Mouse (Mus musculus) retina, embryonic 14.5 days (tissue): ENCODE data around the gene Usp29.

ENCODE experiments used
- DNase-seq: peaks from one replicate; pipeline ENCODE4 v3.0.0-alpha.2; 2015; ENCODE audit warnings: low spot score

Gene Usp29

DNA sequence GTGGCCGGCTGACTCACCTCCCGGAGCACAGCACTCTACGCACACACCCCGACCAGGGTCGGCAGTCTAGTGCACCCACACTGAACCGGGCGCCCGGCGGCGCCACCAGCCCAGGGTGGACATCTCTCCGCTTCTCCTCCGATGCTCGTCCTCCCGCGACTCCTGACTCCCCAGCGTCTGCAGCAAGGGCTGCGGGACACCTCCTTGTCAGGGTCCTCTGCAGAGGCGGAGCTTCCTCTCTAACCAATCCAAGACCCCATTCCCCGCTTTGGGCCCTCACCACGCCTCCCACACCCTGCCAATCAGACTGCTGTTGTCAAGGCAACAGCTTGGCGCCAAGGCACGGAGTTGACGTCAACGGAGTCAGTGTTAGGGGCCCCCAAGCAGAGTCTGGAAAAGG is at the start of gene Usp29, which contains the start of gene Peg3:
Gene Usp29, plus strand, starts transcription at position 338 of the 400 bp plus-strand sequence.
Gene Peg3, minus strand, starts transcription at position 191 of the 400 bp plus-strand sequence.
- DNase-seq, result peak; percentile 86

DNA sequence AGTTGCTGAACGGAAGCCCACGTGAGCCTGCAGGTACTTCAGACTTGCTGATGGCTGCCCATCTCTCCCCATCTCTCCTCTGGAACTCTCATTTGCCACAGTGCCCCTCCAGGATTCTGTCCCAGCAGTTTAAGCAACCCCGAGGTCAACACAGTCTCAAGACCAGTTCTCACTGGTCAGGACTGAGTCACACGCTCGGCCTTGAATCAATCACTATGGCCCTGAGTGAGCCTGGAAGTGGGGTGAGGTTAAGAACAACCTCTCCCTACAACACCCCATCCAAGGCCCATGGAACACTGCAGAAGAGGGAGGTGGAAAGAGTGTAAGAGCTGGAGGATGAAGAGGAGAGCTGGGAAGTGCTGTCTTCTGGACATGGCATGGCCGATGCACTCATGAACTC is 44.9 kb upstream of the Usp29 start:
- no peak for DNase-seq

GRCm38 (mm10) chr7:6696241-6697045 is 33.9 kb upstream of the Usp29 start, which contains the start of gene Zim1:
TSS of gene Zim1 (minus strand) at chr7:6696450.
- DNase-seq, result peak; percentile 90

DNA sequence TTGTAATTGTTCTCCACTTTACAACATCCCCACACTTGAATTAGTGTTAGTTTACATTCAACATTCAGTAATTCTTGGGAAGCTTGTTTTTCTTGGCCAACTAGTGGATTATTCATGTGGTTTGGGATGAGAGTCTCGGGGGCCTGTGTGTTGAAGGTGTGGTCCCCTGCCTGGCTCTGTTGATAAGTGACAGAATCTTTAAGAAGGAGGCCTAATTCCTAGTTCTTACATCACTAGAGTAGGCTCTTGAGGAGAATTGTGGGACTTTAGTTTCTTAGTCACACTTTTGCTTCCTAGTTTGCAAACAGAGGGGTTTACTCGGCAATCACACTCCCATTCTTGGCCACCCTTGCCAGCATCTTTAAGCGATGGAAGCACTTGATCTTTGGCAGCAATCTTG is 31.1 kb upstream of the Usp29 start:
- no peak for DNase-seq

DNA sequence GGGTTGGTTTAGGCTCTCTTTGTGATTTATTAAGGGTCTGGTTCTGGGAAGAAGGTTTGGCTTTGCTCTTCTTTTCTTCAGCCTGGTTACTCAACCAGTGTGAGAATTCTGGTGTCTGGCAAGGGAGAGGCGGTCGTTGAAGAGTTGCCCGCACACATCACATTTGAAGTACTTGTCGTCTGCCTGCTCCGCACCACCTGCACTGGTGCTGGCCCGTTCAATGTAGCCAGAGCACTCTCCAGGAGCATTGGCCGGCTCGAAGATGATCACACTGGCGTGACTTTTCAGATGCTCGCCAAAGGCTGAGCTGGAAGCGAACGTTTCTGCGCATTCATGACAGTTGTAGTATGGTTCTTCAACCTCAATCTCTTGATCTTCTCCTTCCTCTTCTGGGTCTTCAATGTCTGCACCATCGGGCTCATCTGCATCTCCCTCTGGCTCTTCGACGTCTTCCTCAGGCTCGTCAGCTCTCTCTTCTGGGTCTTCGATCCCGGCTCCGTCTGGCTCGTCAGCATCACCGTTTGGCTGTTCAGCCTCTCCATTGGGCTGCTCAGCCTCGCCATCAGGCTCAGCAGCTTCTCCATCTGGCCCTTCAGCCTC is 22.9 kb upstream of the Usp29 start:
- DNase-seq, result no peak

- DNase-seq, result no peak
These were observed 21.8 kb upstream of the Usp29 start for GRCm38 (mm10) chr7:6708451-6709180.

DNA sequence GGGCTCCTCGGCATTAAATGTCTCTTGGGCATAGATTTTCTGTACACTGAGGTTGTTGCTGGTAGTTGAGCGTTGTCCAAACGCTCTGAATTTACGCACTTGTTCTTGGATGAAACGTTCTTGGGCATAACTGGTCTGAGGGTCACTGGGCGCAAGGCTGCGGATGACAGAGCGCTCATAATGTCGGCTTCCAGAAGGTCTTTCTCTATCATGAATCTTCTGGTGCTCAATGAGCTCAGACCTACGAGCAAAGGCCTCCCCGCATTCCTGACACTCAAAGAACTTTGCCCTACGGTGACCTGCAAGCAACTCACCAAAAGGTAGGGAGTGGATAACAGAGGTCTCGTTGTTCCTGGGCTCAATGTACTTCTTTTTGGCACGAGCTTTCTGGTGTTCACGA is 21.0 kb upstream of the Usp29 start:
- DNase-seq, result no peak

- DNase-seq, result peak; percentile 90
These were observed 2.8 kb upstream of the Usp29 start for GRCm38 (mm10) chr7:6727351-6728121.

DNA sequence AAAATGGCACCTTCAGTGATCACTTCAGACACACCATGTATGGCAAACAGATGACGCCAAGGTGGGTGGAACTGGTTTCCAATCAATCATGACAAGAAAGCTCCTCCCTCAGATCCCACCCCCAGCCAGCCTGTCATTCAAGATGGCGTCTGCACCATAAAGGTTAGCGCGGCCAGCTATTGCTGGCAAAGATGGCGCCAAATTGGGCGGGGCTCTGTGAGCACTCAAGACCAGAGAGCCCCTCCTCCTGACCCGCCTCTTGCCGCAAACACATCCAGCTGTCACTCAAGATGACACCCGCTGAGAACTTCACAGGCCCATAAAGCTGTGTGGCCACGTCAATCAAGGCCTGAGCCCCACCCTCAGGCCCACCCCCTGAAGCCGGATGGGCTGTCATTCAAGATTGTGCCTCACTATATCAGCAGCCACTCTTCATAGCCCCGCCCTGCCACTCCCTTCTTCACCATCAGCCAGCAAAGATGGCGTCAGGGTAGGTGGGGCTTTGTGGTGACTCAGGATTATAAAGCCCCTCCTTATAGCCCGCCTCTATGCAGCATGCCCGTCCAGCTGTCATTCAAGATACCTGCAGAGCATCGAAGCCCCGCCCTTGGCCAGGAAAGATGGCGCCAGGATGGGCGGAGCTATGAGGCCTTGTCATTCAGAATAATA is 2.0 kb upstream of the Usp29 start:
- peak; percentile 93 for DNase-seq

GRCm38 (mm10) chr7:6729061-6729817 is 1.1 kb upstream of the Usp29 start:
- DNase-seq, result peak; percentile 92

GRCm38 (mm10) chr7:6730801-6731200 is 423 bp downstream of the Usp29 start:
- peak; percentile 45 for DNase-seq

GRCm38 (mm10) chr7:6731373-6731772 is 995 bp downstream of the Usp29 start:
- no peak for DNase-seq

- no peak for DNase-seq
These were observed 1.6 kb downstream of the Usp29 start for GRCm38 (mm10) chr7:6731930-6732329.

GRCm38 (mm10) chr7:6736060-6736459 is 5.7 kb downstream of the Usp29 start:
- no peak for DNase-seq

- DNase-seq, result no peak
These were observed 14.0 kb downstream of the Usp29 start for GRCm38 (mm10) chr7:6744281-6744904.

GRCm38 (mm10) chr7:6749196-6749595 is 18.8 kb downstream of the Usp29 start:
- DNase-seq, result peak; percentile 69

- peak; percentile 66 for DNase-seq
These were observed 23.1 kb downstream of the Usp29 start for GRCm38 (mm10) chr7:6753440-6753839.

DNA sequence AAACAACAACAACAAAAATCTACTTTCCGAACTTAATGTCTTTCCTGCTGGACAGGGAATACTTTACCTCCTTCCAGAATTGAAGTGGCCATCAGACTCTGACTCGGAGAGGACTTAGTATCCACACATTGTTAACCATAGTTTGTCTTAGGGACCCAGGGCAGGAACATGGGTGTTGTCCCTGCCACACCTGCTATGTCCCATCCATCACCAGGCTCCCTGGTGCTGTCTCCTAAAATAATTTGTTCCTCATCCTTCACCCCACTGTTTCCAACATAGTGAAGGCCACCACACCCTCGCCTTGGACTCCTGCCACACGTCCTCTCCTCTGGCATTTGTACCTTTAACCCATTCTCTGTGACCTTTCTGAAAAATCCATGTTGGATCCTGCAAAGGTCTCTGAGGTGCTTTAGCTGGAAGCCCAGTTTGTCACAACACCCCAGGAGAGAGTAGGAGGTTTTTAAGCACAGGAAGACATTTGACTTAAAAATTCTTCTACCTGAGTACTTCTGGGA is 26.5 kb downstream of the Usp29 start:
- no peak for DNase-seq

GRCm38 (mm10) chr7:6759698-6760097 is 29.3 kb downstream of the Usp29 start:
- DNase-seq, result no peak

GRCm38 (mm10) chr7:6760170-6760569 is 29.8 kb downstream of the Usp29 start:
- no peak for DNase-seq
